Comparison of ENCODE assay signal across 20 mouse cellular contexts in the genomic region with DNA sequence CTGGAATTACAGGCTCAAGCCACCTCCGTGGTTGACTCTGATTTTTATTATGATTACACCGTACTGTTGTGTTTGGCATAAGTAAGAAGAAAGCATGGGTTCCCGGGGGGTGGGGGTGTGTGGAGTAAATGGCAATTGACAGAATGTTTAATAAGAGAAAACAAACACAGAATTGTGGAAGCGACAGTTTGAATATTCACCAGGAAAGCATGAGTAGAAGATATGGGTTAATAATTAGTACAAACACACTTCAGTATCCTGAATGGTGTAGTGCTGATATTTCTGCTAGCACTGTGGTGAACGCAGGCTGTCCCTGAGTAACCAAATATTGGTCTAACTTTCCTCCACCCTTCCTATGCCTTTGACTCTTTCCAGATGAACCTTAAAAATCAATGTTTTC. TPM values are rescaled to one million over a fixed set of nuclear protein-coding genes. Genes with fewer than 3 reads are reported as not detected.
DNase-seq lines count a peak whose midpoint lies in the region; ATAC-seq lines count a peak whose summit lies in the region.
"Had no signal": no experiment of that assay in that cellular context is flagged by ENCODE, and none has a peak within 500 bp of the region (broad histone marks: within the 10 kb centered on the region; RNA-seq: fewer than 3 reads in every experiment).

No protein-coding gene starts in this region.

- H3K4me3 ChIP-seq in heart, embryonic 12.5 days = no peak overlapping the region
- no peak overlapping the region for H3K4me3 ChIP-seq in kidney, embryonic 14.5 days (ENCODE audit: low read length)
- H3K4me3 ChIP-seq in limb, embryonic 12.5 days (replicated peaks) = no peak overlapping the region
- no peak overlapping the region for H3K4me3 ChIP-seq in limb, embryonic 10.5 days
- no peak overlapping the region for H3K4me3 ChIP-seq in limb, embryonic 15.5 days
- H3K4me3 ChIP-seq: embryonic facial prominence, embryonic 10.5 days; forebrain, embryonic 13.5 days; heart, adult 2 months; hindbrain, embryonic 13.5 days had no signal

- no peaks in the 10 kb centered on the region for H3K4me1 ChIP-seq in heart, embryonic 12.5 days (replicated peaks)
- H3K4me1 ChIP-seq in kidney, embryonic 14.5 days (ENCODE audit: control insufficient read depth, insufficient read depth, low read length) = peaks cover 2% of the 10 kb centered on the region
- H3K4me1 ChIP-seq in limb, embryonic 12.5 days (replicated peaks) = peaks cover 35% of the 10 kb centered on the region
- H3K4me1 ChIP-seq in limb, embryonic 10.5 days = peaks cover 14% of the 10 kb centered on the region
- peaks cover 24% of the 10 kb centered on the region for H3K4me1 ChIP-seq in limb, embryonic 15.5 days

- no peak overlapping the region for H3K27ac ChIP-seq in heart, embryonic 12.5 days (ENCODE audit: poor library complexity, severe bottlenecking)
- no peak overlapping the region for H3K27ac ChIP-seq in kidney, embryonic 14.5 days (ENCODE audit: low read depth, low read length)
- 0 out of 2 replicates have a peak overlapping the region, but pooled peaks have one; percentile 45 for H3K27ac ChIP-seq in limb, embryonic 12.5 days
- no peak overlapping the region for H3K27ac ChIP-seq in limb, embryonic 10.5 days
- peak overlapping the region; percentile 18; the same call in 1 of the 2 replicates for H3K27ac ChIP-seq in limb, embryonic 15.5 days
- H3K27ac ChIP-seq: embryonic facial prominence, embryonic 10.5 days; forebrain, embryonic 13.5 days; heart, adult 2 months; hindbrain, embryonic 13.5 days had no signal

- 73% methylated on average over 5 of the region's 5 CpGs for WGBS in heart, embryonic 12.5 days
- WGBS in kidney, embryonic 14.5 days = 52% methylated on average over 5 of the region's 5 CpGs
- WGBS in limb, embryonic 12.5 days = 69% methylated on average over 5 of the region's 5 CpGs
- 85% methylated on average over 5 of the region's 5 CpGs for WGBS in limb, embryonic 10.5 days
- WGBS in limb, embryonic 15.5 days = 48% methylated on average over 5 of the region's 5 CpGs

- 0 out of 2 replicates have a peak overlapping the region, but pooled peaks have one; percentile 1 for H3K4me2 ChIP-seq in heart, embryonic 12.5 days
- H3K4me2 ChIP-seq in kidney, embryonic 14.5 days (replicated peaks; ENCODE audit: low read depth, low read length) = no peak overlapping the region
- H3K4me2 ChIP-seq in limb, embryonic 12.5 days = peak overlapping the region; percentile 74
- no peak overlapping the region for H3K4me2 ChIP-seq in limb, embryonic 15.5 days
- H3K4me2 ChIP-seq: forebrain, embryonic 13.5 days; hindbrain, embryonic 13.5 days had no signal

- no peaks in the 10 kb centered on the region for H3K9me3 ChIP-seq in heart, embryonic 12.5 days (replicated peaks)
- H3K9me3 ChIP-seq in kidney, embryonic 14.5 days (ENCODE audit: control insufficient read depth, low read length) = no peaks in the 10 kb centered on the region
- no peaks in the 10 kb centered on the region for H3K9me3 ChIP-seq in limb, embryonic 12.5 days
- no peaks in the 10 kb centered on the region for H3K9me3 ChIP-seq in limb, embryonic 10.5 days (replicated peaks)
- H3K9me3 ChIP-seq in limb, embryonic 15.5 days = no peaks in the 10 kb centered on the region
- H3K9me3 ChIP-seq: embryonic facial prominence, embryonic 10.5 days; forebrain, embryonic 13.5 days; hindbrain, embryonic 13.5 days had no signal

- H3K9ac ChIP-seq in heart, embryonic 12.5 days = no peak overlapping the region
- H3K9ac ChIP-seq in kidney, embryonic 14.5 days (ENCODE audit: low read depth, low read length) = no peak overlapping the region
- H3K9ac ChIP-seq in limb, embryonic 12.5 days (replicated peaks) = no peak overlapping the region
- H3K9ac ChIP-seq in limb, embryonic 15.5 days = no peak overlapping the region
- H3K9ac ChIP-seq: forebrain, embryonic 13.5 days; forebrain, postnatal 0 days; hindbrain, embryonic 13.5 days had no signal

- no peak for ATAC-seq in heart, embryonic 12.5 days (ENCODE audit: insufficient number of reproducible peaks, low FRiP score)
- ATAC-seq in kidney, embryonic 14.5 days (ENCODE audit: low FRiP score, low TSS enrichment) = no peak
- ATAC-seq in limb, embryonic 12.5 days (ENCODE audit: insufficient number of reproducible peaks, insufficient read depth, low FRiP score, low TSS enrichment, low read depth) = no peak
- ATAC-seq in limb, embryonic 15.5 days (ENCODE audit: insufficient number of reproducible peaks, low FRiP score, low TSS enrichment, low read depth) = no peak
- ATAC-seq: forebrain, embryonic 13.5 days; forebrain, postnatal 0 days had no signal

- peaks cover 10% of the 10 kb centered on the region for H3K27me3 ChIP-seq in heart, embryonic 12.5 days (replicated peaks)
- H3K27me3 ChIP-seq in kidney, embryonic 14.5 days (ENCODE audit: control insufficient read depth, insufficient read depth, low read length) = peaks cover 9% of the 10 kb centered on the region
- H3K27me3 ChIP-seq in limb, embryonic 12.5 days = peaks cover 27% of the 10 kb centered on the region
- peaks cover 44% of the 10 kb centered on the region for H3K27me3 ChIP-seq in limb, embryonic 10.5 days (ENCODE audit: low read depth, poor library complexity, severe bottlenecking)
- H3K27me3 ChIP-seq in limb, embryonic 15.5 days = 0 out of 2 replicates have a peak, but pooled peaks cover 5% of the 10 kb centered on the region

- no peaks in the 10 kb centered on the region for H3K36me3 ChIP-seq in heart, embryonic 12.5 days
- H3K36me3 ChIP-seq in kidney, embryonic 14.5 days (ENCODE audit: control insufficient read depth, insufficient read depth, low read length) = no peaks in the 10 kb centered on the region
- H3K36me3 ChIP-seq in limb, embryonic 12.5 days = no peaks in the 10 kb centered on the region
- H3K36me3 ChIP-seq in limb, embryonic 10.5 days = no peaks in the 10 kb centered on the region
- H3K36me3 ChIP-seq in limb, embryonic 15.5 days = no peaks in the 10 kb centered on the region
- H3K36me3 ChIP-seq: embryonic facial prominence, embryonic 10.5 days; hindbrain, embryonic 13.5 days had no signal

- no peak for DNase-seq in heart, adult 9 months (ENCODE audit: low spot score in 2 of 2)
- DNase-seq in kidney, adult 9 months = peak; percentile 48
- DNase-seq in limb, embryonic 10.5 days (ENCODE audit: low spot score) = no peak
- no peak for DNase-seq in adrenal gland, postnatal 14 days
- DNase-seq: adrenal gland, postnatal 10 days; B cell, adult 2 months; cerebellum, adult 18-20 months; cerebellum, adult 9-11 months; cerebellum, postnatal 36 days; forebrain, postnatal 0 days; gastrocnemius, postnatal 14 days; heart, adult 2 months; heart, postnatal 10 days had no signal

RNA-seq across cellular contexts. Expression of a gene that starts 3.8 kb away (rescaled TPM):
- 27.1 and 27.5 TPM in 2 replicates for polyA plus RNA-seq in heart, embryonic 12.5 days (2016; fragmentation: Nextera tagmentation; extraction: Ambion mirVana)
- polyA plus RNA-seq in kidney, embryonic 14.5 days (2014; fragmentation: Nextera tagmentation; extraction: Ambion mirVana) = 10.9 and 19.1 TPM in 2 replicates
- polyA plus RNA-seq in limb, embryonic 12.5 days (2016; fragmentation: Nextera tagmentation; extraction: Ambion mirVana) = 20.7 and 29.5 TPM in 2 replicates
- polyA plus RNA-seq in limb, embryonic 10.5 days (2016; fragmentation: Nextera tagmentation; extraction: Ambion mirVana) = 0.56 and 2.3 TPM in 2 replicates
- polyA plus RNA-seq in limb, embryonic 15.5 days (2015; fragmentation: Nextera tagmentation; extraction: Ambion mirVana) = 34.1 and 34.8 TPM in 2 replicates
- total RNA-seq in adrenal gland, postnatal 14 days (2021) = 27.7 and 36.4 TPM in 2 replicates

Comparison
In these comparisons a context has a peak if more than half of its experiments do, and no peak if none do; other contexts are left out.
1. H3K27ac ChIP-seq: peak in limb, embryonic 12.5 days (single experiment) and limb, embryonic 15.5 days (single experiment); none in heart, embryonic 12.5 days (single experiment), kidney, embryonic 14.5 days (single experiment) and limb, embryonic 10.5 days (single experiment).
2. H3K4me2 ChIP-seq: peak in heart, embryonic 12.5 days (single experiment) and limb, embryonic 12.5 days (single experiment); none in kidney, embryonic 14.5 days (single experiment) and limb, embryonic 15.5 days (single experiment).